Mouse (Mus musculus) limb, embryonic 10.5 days (tissue): ENCODE results near the gene Fstl3. TPM values are rescaled to one million over a fixed set of nuclear protein-coding genes. Genes with fewer than 3 reads are reported as not detected.

Source experiments
- DNase-seq: peaks from one replicate; pipeline ENCODE4 v3.0.0-alpha.2; 2017; ENCODE audit warnings: low spot score
- H3K27ac ChIP-seq: fragments of 300-500 bp; sonication (generic); 2 replicates; pipeline ENCODE4 v1.5.1; 2016; ENCODE audit warnings: mild to moderate bottlenecking
- H3K27me3 ChIP-seq: fragments of 300-500 bp; sonication (generic); 2 replicates; pipeline ENCODE4 v1.6.1; 2016; ENCODE audit warnings: low read depth, mild to moderate bottlenecking; ENCODE audit not compliant: poor library complexity, severe bottlenecking
- H3K36me3 ChIP-seq: fragments of 300-500 bp; sonication (generic); 2 replicates; pipeline ENCODE4 v1.6.1; 2016; ENCODE audit warnings: mild to moderate bottlenecking, moderate library complexity
- H3K4me1 ChIP-seq: fragments of 300-500 bp; sonication (generic); 2 replicates; pipeline ENCODE4 v1.6.1; 2016
- H3K4me3 ChIP-seq: fragments of 300-500 bp; sonication (generic); 2 replicates; pipeline ENCODE4 v1.5.1; 2016; ENCODE audit warnings: mild to moderate bottlenecking, moderate library complexity
- H3K9me3 ChIP-seq: fragments of 300-500 bp; sonication (generic); replicated peaks from 2 replicates; pipeline ENCODE4 v1.6.1; 2016; ENCODE audit warnings: mild to moderate bottlenecking
- WGBS: fragments of 180-500 bp; shearing (Covaris S2); methylation state at CpG from one replicate; pipeline ENCODE4 v1.1.7; 2016; 5-methylcytosine and 5-hydroxymethylcytosine counted together
- polyA plus RNA-seq: library from polyadenylated mRNA; unstranded; fragments of >200 nt; fragmentation: Nextera tagmentation; extraction: Ambion mirVana; gene quantifications from 2 replicates; pipeline ENCODE4 v1.2.1, GENCODE M21; 2016

Fstl3 gene
- polyA plus RNA-seq, 1 experiment from 2014 or later: 1.8 TPM

- H3K4me3 ChIP-seq: peak overlapping the region; percentile 97
- no peak for DNase-seq
- H3K4me1 ChIP-seq: peaks cover 46% of the 10 kb centered on the region
- no peaks in the 10 kb centered on the region for H3K9me3 ChIP-seq
- 12% methylated on average over 16 of the region's 16 CpGs for WGBS
- H3K27me3 ChIP-seq: 0 out of 2 replicates have a peak, but pooled peaks cover 9% of the 10 kb centered on the region
- H3K27ac ChIP-seq: peak overlapping the region; percentile 96
- H3K36me3 ChIP-seq: peaks cover 40% of the 10 kb centered on the region
These were observed 11.0 kb upstream of the Fstl3 start for GRCm38 (mm10) chr10:79766001-79766507.

GRCm38 (mm10) chr10:79766508-79767325 lies 10.4 kb upstream of the Fstl3 start, which contains the start of gene Rnf126:
Rnf126 (minus strand) TSS chr10:79766952.
- under 1% methylated on average over 101 of the region's 101 CpGs for WGBS
- peaks cover 46% of the 10 kb centered on the region for H3K4me1 ChIP-seq
- H3K9me3 ChIP-seq: no peaks in the 10 kb centered on the region
- H3K4me3 ChIP-seq: peak within 1 kb of the TSS; percentile 97
- peaks cover 34% of the 10 kb centered on the region for H3K36me3 ChIP-seq
- peak; percentile 99 for DNase-seq
- H3K27me3 ChIP-seq: 0 out of 2 replicates have a peak, but pooled peaks cover 10% of the 10 kb centered on the region
- H3K27ac ChIP-seq: peak within 1 kb of the TSS; percentile 96

GRCm38 (mm10) chr10:79767372-79768244 lies 9.5 kb upstream of the Fstl3 start:
- 13% methylated on average over 40 of the region's 40 CpGs for WGBS
- Histone ChIP-seq H3K4me1 (peaks cover 46% of the 10 kb centered on the region), H3K4me3 (peak overlapping the region; percentile 97), H3K36me3 (peaks cover 25% of the 10 kb centered on the region), H3K9me3 (no peaks in the 10 kb centered on the region), H3K27me3 (0 out of 2 replicates have a peak, but pooled peaks cover 10% of the 10 kb centered on the region), H3K27ac (peak overlapping the region; percentile 96)
- peak; percentile 92 for DNase-seq

GRCm38 (mm10) chr10:79768400-79768799 lies 8.7 kb upstream of the Fstl3 start:
- H3K9me3 ChIP-seq: no peaks in the 10 kb centered on the region
- H3K36me3 ChIP-seq: peaks cover 17% of the 10 kb centered on the region
- 2% methylated on average over 5 of the region's 5 CpGs for WGBS
- 0 out of 2 replicates have a peak overlapping the region, but pooled peaks have one; percentile 97 for H3K4me3 ChIP-seq
- peak; percentile 89 for DNase-seq
- H3K27me3 ChIP-seq: 0 out of 2 replicates have a peak, but pooled peaks cover 10% of the 10 kb centered on the region
- peaks cover 46% of the 10 kb centered on the region for H3K4me1 ChIP-seq
- H3K27ac ChIP-seq: no peak overlapping the region

- peaks cover 8% of the 10 kb centered on the region for H3K36me3 ChIP-seq
- H3K9me3 ChIP-seq: no peaks in the 10 kb centered on the region
- no peak for DNase-seq
- H3K4me1 ChIP-seq: peaks cover 38% of the 10 kb centered on the region
- WGBS: 32% methylated on average over 4 of the region's 4 CpGs
- H3K27me3 ChIP-seq: 0 out of 2 replicates have a peak, but pooled peaks cover 10% of the 10 kb centered on the region
- no peak overlapping the region for H3K27ac ChIP-seq
- no peak overlapping the region for H3K4me3 ChIP-seq
These were observed 7.7 kb upstream of the Fstl3 start for GRCm38 (mm10) chr10:79769329-79769728.

GRCm38 (mm10) chr10:79772320-79772719 lies 4.8 kb upstream of the Fstl3 start:
- no peaks in the 10 kb centered on the region for H3K36me3 ChIP-seq
- peaks cover 25% of the 10 kb centered on the region for H3K27me3 ChIP-seq
- H3K4me1 ChIP-seq: peaks cover 24% of the 10 kb centered on the region
- DNase-seq: no peak
- H3K4me3 ChIP-seq: no peak overlapping the region
- 93% methylated on average over 3 of the region's 3 CpGs for WGBS
- H3K27ac ChIP-seq: no peak overlapping the region
- H3K9me3 ChIP-seq: 0 out of 2 replicates have a peak, but pooled peaks cover 4% of the 10 kb centered on the region

GRCm38 (mm10) chr10:79773208-79773607 lies 3.9 kb upstream of the Fstl3 start:
- WGBS: 85% methylated on average over 2 of the region's 2 CpGs
- no peaks in the 10 kb centered on the region for H3K36me3 ChIP-seq
- peaks cover 24% of the 10 kb centered on the region for H3K4me1 ChIP-seq
- no peak overlapping the region for H3K27ac ChIP-seq
- DNase-seq: no peak
- H3K27me3 ChIP-seq: peaks cover 34% of the 10 kb centered on the region
- H3K4me3 ChIP-seq: no peak overlapping the region
- 0 out of 2 replicates have a peak, but pooled peaks cover 4% of the 10 kb centered on the region for H3K9me3 ChIP-seq

GRCm38 (mm10) chr10:79774486-79775279 lies 2.4 kb upstream of the Fstl3 start:
- no peak overlapping the region for H3K4me3 ChIP-seq
- H3K36me3 ChIP-seq: no peaks in the 10 kb centered on the region
- DNase-seq: no peak
- peaks cover 49% of the 10 kb centered on the region for H3K27me3 ChIP-seq
- peaks cover 30% of the 10 kb centered on the region for H3K4me1 ChIP-seq
- no peak overlapping the region for H3K27ac ChIP-seq
- WGBS: 77% methylated on average over 5 of the region's 5 CpGs
- 0 out of 2 replicates have a peak, but pooled peaks cover 4% of the 10 kb centered on the region for H3K9me3 ChIP-seq

- no peak for DNase-seq
- Histone ChIP-seq H3K9me3 (0 out of 2 replicates have a peak, but pooled peaks cover 4% of the 10 kb centered on the region), H3K27me3 (peaks cover 66% of the 10 kb centered on the region), H3K4me1 (peaks cover 53% of the 10 kb centered on the region), H3K36me3 (no peaks in the 10 kb centered on the region), H3K27ac (no peak overlapping the region), H3K4me3 (peak overlapping the region; percentile 56; the same call in 1 of the 2 replicates)
- 23% methylated on average over 15 of the region's 15 CpGs for WGBS
These were observed 934 bp downstream of the Fstl3 start for GRCm38 (mm10) chr10:79778006-79778405.

- peaks cover 77% of the 10 kb centered on the region for H3K27me3 ChIP-seq
- no peaks in the 10 kb centered on the region for H3K36me3 ChIP-seq
- no peak for DNase-seq
- 16% methylated on average over 2 of the region's 2 CpGs for WGBS
- no peak overlapping the region for H3K4me3 ChIP-seq
- peaks cover 53% of the 10 kb centered on the region for H3K4me1 ChIP-seq
- 0 out of 2 replicates have a peak, but pooled peaks cover 4% of the 10 kb centered on the region for H3K9me3 ChIP-seq
- H3K27ac ChIP-seq: no peak overlapping the region
These were observed 2.1 kb downstream of the Fstl3 start for GRCm38 (mm10) chr10:79779193-79779592.

- peak overlapping the region; percentile 54 for H3K4me3 ChIP-seq
- H3K4me1 ChIP-seq: peaks cover 49% of the 10 kb centered on the region
- WGBS: 1% methylated on average over 55 of the region's 55 CpGs
- H3K27me3 ChIP-seq: peaks cover 85% of the 10 kb centered on the region
- peak; percentile 98 for DNase-seq
- H3K9me3 ChIP-seq: 0 out of 2 replicates have a peak, but pooled peaks cover 4% of the 10 kb centered on the region
- H3K36me3 ChIP-seq: no peaks in the 10 kb centered on the region
- peak overlapping the region; percentile 21; the same call in 1 of the 2 replicates for H3K27ac ChIP-seq
These were observed 3.0 kb downstream of the Fstl3 start for GRCm38 (mm10) chr10:79779784-79780663.
